Mouse (Mus musculus) lung, embryonic 15.5 days (tissue): ENCODE results near the gene Rasal1. TPM values are rescaled to one million over a fixed set of nuclear protein-coding genes. Genes with fewer than 3 reads are reported as not detected.

Experiments used
- ATAC-seq: fragments of 200-750 bp; cut with Nextera tagmentation; 2 replicates; pipeline ENCODE4 v1.8.0; 2017; ENCODE audit warnings: moderate number of reproducible peaks, borderline replicate concordance; ENCODE audit not compliant: low FRiP score, low TSS enrichment; ENCODE audit errors: extremely low read depth
- H3K27ac ChIP-seq: fragments of 300-500 bp; sonication (generic); 2 replicates; pipeline ENCODE4 v1.5.1; 2015; ENCODE audit warnings: moderate library complexity, mild to moderate bottlenecking, inconsistent platforms
- H3K27me3 ChIP-seq: fragments of 300-500 bp; sonication (generic); 2 replicates; pipeline ENCODE4 v1.6.1; 2015; ENCODE audit warnings: inconsistent platforms
- H3K36me3 ChIP-seq: fragments of 300-500 bp; sonication (generic); 2 replicates; pipeline ENCODE4 v1.6.1; 2015; ENCODE audit warnings: inconsistent platforms
- H3K4me1 ChIP-seq: fragments of 300-500 bp; sonication (generic); 2 replicates; pipeline ENCODE4 v1.6.1; 2015; ENCODE audit warnings: inconsistent platforms
- H3K4me2 ChIP-seq: fragments of 300-500 bp; sonication (generic); 2 replicates; pipeline ENCODE4 v1.6.1; 2015; ENCODE audit warnings: inconsistent platforms, mild to moderate bottlenecking, moderate library complexity
- H3K4me3 ChIP-seq: fragments of 300-500 bp; sonication (generic); 2 replicates; pipeline ENCODE4 v1.5.1; 2015; ENCODE audit warnings: mild to moderate bottlenecking, inconsistent platforms
- H3K9ac ChIP-seq: fragments of 300-500 bp; sonication (generic); 2 replicates; pipeline ENCODE4 v1.6.1; 2015; ENCODE audit warnings: inconsistent platforms
- H3K9me3 ChIP-seq: fragments of 300-500 bp; sonication (generic); 2 replicates; pipeline ENCODE4 v1.6.1; 2016; ENCODE audit warnings: inconsistent platforms
- WGBS: fragments of 180-500 bp; shearing (Covaris S2); methylation state at CpG from one replicate; pipeline ENCODE4 v1.1.7; 2015; 5-methylcytosine and 5-hydroxymethylcytosine counted together
- polyA plus RNA-seq: library from polyadenylated mRNA; unstranded; fragments of >200 nt; fragmentation: Nextera tagmentation; extraction: Ambion mirVana; gene quantifications from 2 replicates; pipeline ENCODE4 v1.2.1, GENCODE M21; 2015

Gene Rasal1
- 0.05 and 0.27 TPM in 2 replicates for polyA plus RNA-seq

GRCm38 (mm10) chr5:120648569-120649373, at the start of gene Rasal1:
Gene Rasal1, plus strand, starts transcription at chr5:120648812.
- under 1% methylated on average over 41 of the region's 53 CpGs for WGBS
- peak; percentile 61 for ATAC-seq
- Histone ChIP-seq H3K36me3 (no peaks in the 10 kb centered on the region), H3K27ac (no peak within 1 kb of the TSS), H3K9ac (0 out of 2 replicates have a peak within 1 kb of the TSS, but pooled peaks have one; percentile 16), H3K4me2 (peak within 1 kb of the TSS; percentile 57), H3K9me3 (no peaks in the 10 kb centered on the region), H3K4me1 (peaks cover 15% of the 10 kb centered on the region), H3K27me3 (peaks cover 41% of the 10 kb centered on the region), H3K4me3 (peak within 1 kb of the TSS; percentile 24)

GRCm38 (mm10) chr5:120599625-120600024, 49.0 kb upstream of the Rasal1 start:
- Histone ChIP-seq H3K9me3 (no peaks in the 10 kb centered on the region), H3K9ac (no peak overlapping the region), H3K4me1 (no peaks in the 10 kb centered on the region), H3K4me3 (no peak overlapping the region), H3K36me3 (no peaks in the 10 kb centered on the region), H3K4me2 (no peak overlapping the region), H3K27me3 (no peaks in the 10 kb centered on the region), H3K27ac (no peak overlapping the region)
- 72% methylated on average over 6 of the region's 6 CpGs for WGBS
- no peak for ATAC-seq

DNA sequence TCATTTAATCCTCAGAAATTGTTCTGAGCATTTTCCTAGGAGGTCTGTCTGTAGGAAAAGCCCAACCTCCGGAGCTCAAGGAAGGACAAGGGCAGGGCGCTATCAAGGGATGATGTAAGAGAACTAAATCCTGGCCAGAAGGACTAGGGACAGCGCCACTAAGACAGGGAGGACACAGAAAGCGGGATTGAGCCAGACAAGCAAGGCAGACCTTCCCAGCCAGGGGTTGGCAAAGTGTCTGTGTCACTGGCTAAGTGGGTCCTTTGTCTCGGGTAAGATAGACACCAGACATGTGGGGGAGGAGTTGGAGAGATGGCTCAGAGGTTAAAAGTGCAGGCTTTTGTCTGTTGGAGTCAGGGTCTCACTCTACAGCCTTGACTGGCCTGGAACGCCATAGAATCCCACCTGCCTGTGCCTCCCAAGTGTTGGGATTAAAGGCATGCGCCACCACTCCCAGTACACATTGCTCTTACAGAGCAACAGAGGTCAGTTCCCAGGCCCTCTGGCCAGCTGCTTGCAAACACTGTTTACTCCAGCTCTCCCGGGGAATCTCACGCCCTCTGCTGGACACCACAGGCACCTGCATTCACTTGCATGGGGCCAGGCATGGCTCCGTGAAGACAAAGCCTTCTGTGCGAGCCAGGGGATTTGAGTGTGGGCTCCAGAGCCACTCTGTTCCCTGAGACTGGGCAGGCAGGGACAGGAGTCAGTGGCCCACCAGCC, 47.5 kb upstream of the Rasal1 start:
- no peak for ATAC-seq
- H3K9me3 ChIP-seq = no peaks in the 10 kb centered on the region
- H3K4me1 ChIP-seq = peaks cover 6% of the 10 kb centered on the region
- no peaks in the 10 kb centered on the region for H3K27me3 ChIP-seq
- WGBS = 52% methylated on average over 11 of the region's 11 CpGs
- no peak overlapping the region for H3K27ac ChIP-seq
- H3K9ac ChIP-seq = no peak overlapping the region
- no peaks in the 10 kb centered on the region for H3K36me3 ChIP-seq
- no peak overlapping the region for H3K4me2 ChIP-seq
- no peak overlapping the region for H3K4me3 ChIP-seq

DNA sequence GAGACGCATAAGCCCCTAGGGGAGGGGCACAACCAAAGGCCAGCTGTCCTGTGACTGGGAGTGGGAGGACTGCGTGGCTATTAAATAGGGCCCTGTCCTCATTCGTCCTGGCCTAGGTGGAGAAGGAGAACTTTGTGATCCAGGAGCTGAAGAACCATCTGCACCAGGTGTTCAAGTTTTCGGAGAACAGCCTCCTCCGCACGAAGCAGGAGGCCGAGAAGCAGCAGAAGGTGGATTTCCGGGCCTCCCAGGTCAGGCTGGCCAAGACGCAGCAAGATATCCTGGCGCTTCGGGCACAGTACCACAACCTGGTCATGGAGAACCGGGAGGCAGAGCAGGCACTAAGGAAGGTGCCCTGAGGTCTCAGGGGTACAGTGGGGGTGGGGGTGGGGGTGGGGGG, 46.4 kb upstream of the Rasal1 start:
- no peak overlapping the region for H3K4me3 ChIP-seq
- no peaks in the 10 kb centered on the region for H3K27me3 ChIP-seq
- no peaks in the 10 kb centered on the region for H3K9me3 ChIP-seq
- no peak for ATAC-seq
- no peak overlapping the region for H3K9ac ChIP-seq
- no peak overlapping the region for H3K27ac ChIP-seq
- H3K4me2 ChIP-seq = no peak overlapping the region
- no peaks in the 10 kb centered on the region for H3K36me3 ChIP-seq
- peaks cover 6% of the 10 kb centered on the region for H3K4me1 ChIP-seq
- WGBS = 90% methylated on average over 12 of the region's 12 CpGs

GRCm38 (mm10) chr5:120603515-120603914, 45.1 kb upstream of the Rasal1 start:
- no peak overlapping the region for H3K4me3 ChIP-seq
- no peak overlapping the region for H3K4me2 ChIP-seq
- no peaks in the 10 kb centered on the region for H3K9me3 ChIP-seq
- no peaks in the 10 kb centered on the region for H3K27me3 ChIP-seq
- H3K9ac ChIP-seq = no peak overlapping the region
- WGBS = 64% methylated on average over 7 of the region's 7 CpGs
- no peak overlapping the region for H3K27ac ChIP-seq
- peaks cover 6% of the 10 kb centered on the region for H3K4me1 ChIP-seq
- H3K36me3 ChIP-seq = no peaks in the 10 kb centered on the region
- ATAC-seq = no peak

DNA sequence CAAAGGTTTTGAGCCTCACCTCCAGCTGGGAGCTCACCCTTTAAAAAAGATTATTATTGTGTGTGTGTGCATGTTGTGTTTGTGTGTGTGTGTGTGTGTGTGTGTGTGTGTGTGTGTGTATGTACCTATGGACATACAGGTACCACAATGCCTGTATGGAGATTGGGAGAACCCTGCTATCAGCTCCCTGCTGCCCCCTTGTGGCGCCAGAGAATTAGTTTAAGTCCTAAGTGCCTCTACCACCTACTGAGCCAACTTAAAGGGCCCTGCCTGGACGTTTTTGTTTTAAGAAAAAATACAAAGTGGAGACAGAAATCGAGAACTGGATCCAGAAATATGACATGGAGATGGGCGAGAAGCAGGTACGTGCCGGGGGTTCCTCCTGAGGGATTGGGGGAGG, 43.8 kb upstream of the Rasal1 start:
- Histone ChIP-seq H3K27me3 (no peaks in the 10 kb centered on the region), H3K4me3 (peak overlapping the region; percentile 31), H3K9me3 (no peaks in the 10 kb centered on the region), H3K9ac (0 out of 2 replicates have a peak overlapping the region, but pooled peaks have one; percentile 34), H3K4me1 (peaks cover 6% of the 10 kb centered on the region), H3K27ac (no peak overlapping the region), H3K36me3 (no peaks in the 10 kb centered on the region), H3K4me2 (peak overlapping the region; percentile 66)
- WGBS = 3% methylated on average over 6 of the region's 6 CpGs
- ATAC-seq = no peak

DNA sequence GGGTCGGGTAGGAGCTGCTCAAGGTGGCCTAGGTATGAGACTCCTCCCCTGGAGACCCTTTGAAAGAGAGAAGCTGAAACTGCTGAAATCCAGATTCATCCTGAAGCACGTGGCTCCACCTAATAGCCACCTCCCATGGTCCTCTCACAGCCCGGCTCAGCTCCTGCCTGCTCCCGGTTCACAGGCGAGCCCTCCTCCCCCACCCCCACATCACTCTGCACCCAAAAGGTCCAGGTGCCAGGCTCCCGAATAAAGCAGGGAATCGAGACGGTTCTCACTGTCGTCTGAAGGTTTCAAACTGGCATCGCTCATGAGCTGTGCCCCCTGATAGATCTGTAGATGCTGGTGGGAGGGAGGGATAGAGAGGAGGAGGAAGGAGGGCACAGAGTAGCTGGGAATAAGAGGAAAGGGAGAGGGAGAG, 43.4 kb upstream of the Rasal1 start:
- no peaks in the 10 kb centered on the region for H3K27me3 ChIP-seq
- 1% methylated on average over 10 of the region's 10 CpGs for WGBS

GRCm38 (mm10) chr5:120605688-120606087, 42.9 kb upstream of the Rasal1 start:
- Histone ChIP-seq H3K9ac (no peak overlapping the region; the same call in 1 of the 2 replicates), H3K9me3 (no peaks in the 10 kb centered on the region), H3K36me3 (no peaks in the 10 kb centered on the region), H3K27me3 (no peaks in the 10 kb centered on the region), H3K4me1 (peaks cover 6% of the 10 kb centered on the region), H3K27ac (no peak overlapping the region), H3K4me3 (peak overlapping the region; percentile 31), H3K4me2 (peak overlapping the region; percentile 66)
- ATAC-seq = peak; percentile 60; the same call in 1 of the 2 replicates
- 3% methylated on average over 7 of the region's 8 CpGs for WGBS

More for the DNA sequence above, 43.4 kb upstream of the Rasal1 start:
- Histone ChIP-seq H3K4me2 (peak overlapping the region; percentile 66), H3K36me3 (no peaks in the 10 kb centered on the region), H3K27ac (no peak overlapping the region), H3K4me3 (peak overlapping the region; percentile 31), H3K9ac (peak overlapping the region; percentile 34), H3K4me1 (peaks cover 6% of the 10 kb centered on the region), H3K9me3 (no peaks in the 10 kb centered on the region)
- peak; percentile 49; the same call in 1 of the 2 replicates for ATAC-seq

GRCm38 (mm10) chr5:120606590-120607200, 41.9 kb upstream of the Rasal1 start:
- H3K36me3 ChIP-seq = no peaks in the 10 kb centered on the region
- H3K27ac ChIP-seq = no peak overlapping the region
- peaks cover 15% of the 10 kb centered on the region for H3K4me1 ChIP-seq
- H3K4me2 ChIP-seq = no peak overlapping the region
- H3K9ac ChIP-seq = no peak overlapping the region
- H3K4me3 ChIP-seq = no peak overlapping the region
- ATAC-seq = no peak
- no peaks in the 10 kb centered on the region for H3K9me3 ChIP-seq
- WGBS = 66% methylated on average over 25 of the region's 25 CpGs
- H3K27me3 ChIP-seq = no peaks in the 10 kb centered on the region

- no peaks in the 10 kb centered on the region for H3K9me3 ChIP-seq
- H3K4me2 ChIP-seq = no peak overlapping the region
- peaks cover 17% of the 10 kb centered on the region for H3K4me1 ChIP-seq
- H3K9ac ChIP-seq = no peak overlapping the region
- ATAC-seq = no peak
- WGBS = 80% methylated on average over 3 of the region's 3 CpGs
- no peak overlapping the region for H3K4me3 ChIP-seq
- H3K27ac ChIP-seq = no peak overlapping the region
- H3K27me3 ChIP-seq = no peaks in the 10 kb centered on the region
- no peaks in the 10 kb centered on the region for H3K36me3 ChIP-seq
Measured at GRCm38 (mm10) chr5:120607335-120607734, 41.3 kb upstream of the Rasal1 start.

GRCm38 (mm10) chr5:120609246-120609775, 39.3 kb upstream of the Rasal1 start:
- Histone ChIP-seq H3K27ac (no peak overlapping the region), H3K9me3 (no peaks in the 10 kb centered on the region), H3K4me1 (peaks cover 24% of the 10 kb centered on the region), H3K4me2 (no peak overlapping the region), H3K27me3 (no peaks in the 10 kb centered on the region), H3K9ac (no peak overlapping the region), H3K36me3 (no peaks in the 10 kb centered on the region), H3K4me3 (no peak overlapping the region)
- 73% methylated on average over 16 of the region's 16 CpGs for WGBS
- no peak for ATAC-seq
